Mouse (Mus musculus) limb, embryonic 11.5 days (tissue): ENCODE results near the gene Smyd3. TPM values are rescaled to one million over a fixed set of nuclear protein-coding genes. Genes with fewer than 3 reads are reported as not detected.

Experiments
- ATAC-seq: fragments of 200-750 bp; cut with Nextera tagmentation; 2 replicates; pipeline ENCODE4 v1.8.0; 2017; ENCODE audit warnings: low read depth; ENCODE audit not compliant: insufficient number of reproducible peaks, low FRiP score, low TSS enrichment
- DNase-seq: peaks from one replicate; pipeline ENCODE4 v3.0.0-alpha.2; 2015; ENCODE audit warnings: low spot score
- H3K27ac ChIP-seq: fragments of 300-500 bp; sonication (generic); replicated peaks from 2 replicates; pipeline ENCODE4 v1.5.1; 2014; ENCODE audit warnings: low read depth, mild to moderate bottlenecking, low read length
- H3K27me3 ChIP-seq: fragments of 300-500 bp; sonication (generic); 2 replicates; pipeline ENCODE4 v1.6.1; 2014; ENCODE audit warnings: mild to moderate bottlenecking, low read length, mixed read lengths; ENCODE audit not compliant: control insufficient read depth, insufficient read depth
- H3K36me3 ChIP-seq: fragments of 300-500 bp; sonication (generic); 2 replicates; pipeline ENCODE4 v1.6.1; 2014; ENCODE audit warnings: mild to moderate bottlenecking, low read length, moderate library complexity, mixed read lengths; ENCODE audit not compliant: control insufficient read depth, insufficient read depth
- H3K4me1 ChIP-seq: fragments of 300-500 bp; sonication (generic); 2 replicates; pipeline ENCODE4 v1.6.1; 2014; ENCODE audit warnings: low read length, mixed read lengths; ENCODE audit not compliant: control insufficient read depth, insufficient read depth
- H3K4me2 ChIP-seq: fragments of 300-500 bp; sonication (generic); 2 replicates; pipeline ENCODE4 v1.6.1; 2014; ENCODE audit warnings: low read depth, mild to moderate bottlenecking, moderate library complexity; ENCODE audit not compliant: severe bottlenecking
- H3K4me3 ChIP-seq: fragments of 300-500 bp; sonication (generic); 2 replicates; pipeline ENCODE4 v1.5.1; 2014; ENCODE audit warnings: low read depth, low read length
- H3K9ac ChIP-seq: fragments of 300-500 bp; sonication (generic); 2 replicates; pipeline ENCODE4 v1.6.1; 2014; ENCODE audit warnings: mild to moderate bottlenecking, low read length
- H3K9me3 ChIP-seq: fragments of 300-500 bp; sonication (generic); 2 replicates; pipeline ENCODE4 v1.6.1; 2016; ENCODE audit warnings: low read length; ENCODE audit not compliant: control insufficient read depth
- WGBS: fragments of 180-500 bp; shearing (Covaris S2); extraction: QIAGEN DNeasy Blood & Tissue Kit; methylation state at CpG from one replicate; pipeline ENCODE4 v1.1.7; 2014; 5-methylcytosine and 5-hydroxymethylcytosine counted together
- polyA plus RNA-seq: library from polyadenylated mRNA; unstranded; fragments of >200 nt; fragmentation: Nextera tagmentation; extraction: Ambion mirVana; gene quantifications from 2 replicates; pipeline ENCODE4 v1.2.1, GENCODE M21; 2014

The Smyd3 gene
- polyA plus RNA-seq, 1 experiment from 2014 or later, result 25.6 TPM

DNA sequence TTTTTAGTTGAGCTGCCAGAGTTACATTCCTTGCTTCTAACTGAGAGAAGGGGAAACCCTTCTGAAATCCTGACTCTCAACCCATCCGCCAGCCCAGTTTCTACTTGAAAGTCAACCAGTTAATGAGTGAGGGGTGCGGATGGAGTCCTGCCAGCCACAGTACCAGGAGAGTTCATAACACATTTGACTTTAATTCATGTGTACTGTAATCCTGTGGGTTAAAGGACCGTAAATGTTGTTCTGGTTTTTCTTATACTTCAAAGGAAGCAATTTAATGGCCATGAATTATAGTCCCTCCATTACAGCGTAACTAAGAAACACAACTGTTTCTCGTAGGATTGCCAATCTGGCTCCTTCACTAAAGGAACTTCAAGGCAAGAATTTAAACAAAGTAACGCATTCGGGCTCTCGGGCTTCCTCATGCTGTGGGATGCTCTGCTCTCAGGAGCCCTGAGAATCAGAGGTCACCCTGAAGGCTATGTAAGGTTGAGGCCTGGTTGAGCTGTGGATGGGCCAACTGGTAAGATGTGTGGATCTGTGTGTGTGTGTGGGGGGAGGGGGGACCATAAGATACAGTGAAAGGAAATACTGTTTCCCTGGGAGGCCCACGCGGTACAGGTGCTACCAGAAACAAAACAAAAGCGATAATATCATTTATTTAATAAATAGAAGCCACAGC lies 374.5 kb downstream of the Smyd3 start:
- Histone ChIP-seq H3K4me2 (no peak overlapping the region), H3K4me1 (peaks cover 51% of the 10 kb centered on the region)
- DNase-seq, result peak; percentile 57

DNA sequence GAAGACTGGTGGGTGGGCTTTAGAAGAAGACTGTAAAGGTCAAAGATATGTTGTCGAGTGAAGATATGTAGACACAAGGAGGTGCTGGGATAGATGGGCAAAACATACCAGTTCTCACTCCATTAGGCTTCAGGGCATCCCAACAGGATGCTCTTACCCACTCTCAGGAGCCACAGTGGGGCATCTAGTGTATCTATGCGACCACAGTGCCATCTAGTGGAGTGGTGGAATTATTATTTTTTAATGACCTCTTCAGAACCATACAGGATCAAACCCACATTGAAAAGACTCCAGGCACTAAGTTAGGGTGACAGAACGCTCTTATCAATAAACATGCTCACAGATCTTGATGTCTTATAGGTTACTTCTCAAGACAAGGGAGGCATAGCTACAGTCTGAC lies 375.7 kb downstream of the Smyd3 start:
- DNase-seq (peak; percentile 81), ATAC-seq (peak; percentile 52; the same call in 1 of the 2 replicates)
- WGBS, result 39% methylated on average over 3 of the region's 3 CpGs
- Histone ChIP-seq H3K4me1 (peaks cover 47% of the 10 kb centered on the region), H3K36me3 (no peaks in the 10 kb centered on the region), H3K27ac (no peak overlapping the region), H3K4me3 (no peak overlapping the region), H3K9me3 (no peaks in the 10 kb centered on the region), H3K27me3 (no peaks in the 10 kb centered on the region), H3K9ac (no peak overlapping the region), H3K4me2 (no peak overlapping the region)

More for the DNA sequence above, 374.5 kb downstream of the Smyd3 start:
- ATAC-seq, result peak; percentile 45; the same call in 1 of the 2 replicates
- WGBS, result 19% methylated on average over 11 of the region's 11 CpGs
- Histone ChIP-seq H3K36me3 (no peaks in the 10 kb centered on the region), H3K27me3 (no peaks in the 10 kb centered on the region), H3K9me3 (no peaks in the 10 kb centered on the region), H3K27ac (peak overlapping the region; percentile 82), H3K9ac (no peak overlapping the region), H3K4me3 (no peak overlapping the region)

DNA sequence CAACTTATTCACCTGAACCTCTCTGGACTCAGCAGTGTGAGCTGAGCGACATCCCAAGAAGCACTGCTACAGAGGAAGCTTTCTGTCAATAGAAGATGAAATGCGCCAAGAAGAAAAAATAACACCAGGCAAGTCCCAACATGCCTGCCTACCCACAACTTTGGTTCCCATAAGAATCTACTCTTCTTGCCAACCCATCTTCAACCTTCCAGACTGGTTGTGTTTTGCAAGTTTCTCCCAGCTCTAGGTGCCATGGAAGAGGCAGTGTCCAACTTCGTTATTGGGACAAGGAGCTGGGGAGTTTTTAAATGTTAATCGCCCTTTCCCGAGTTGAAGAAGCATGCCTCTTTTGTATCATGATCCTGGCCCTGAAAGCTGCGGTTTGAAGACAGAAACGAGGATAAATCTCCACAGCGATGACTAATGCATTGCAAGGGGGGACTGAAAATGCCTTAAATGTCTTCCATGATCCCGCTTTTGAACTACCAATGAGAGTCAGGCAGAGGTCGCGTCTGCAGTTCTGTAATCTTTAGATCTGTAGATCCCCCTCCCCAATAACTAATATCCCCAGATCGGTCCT lies 376.7 kb downstream of the Smyd3 start:
- no peak overlapping the region for H3K9ac ChIP-seq
- H3K9me3 ChIP-seq, result no peaks in the 10 kb centered on the region
- no peaks in the 10 kb centered on the region for H3K27me3 ChIP-seq
- peaks cover 47% of the 10 kb centered on the region for H3K4me1 ChIP-seq
- H3K36me3 ChIP-seq, result no peaks in the 10 kb centered on the region
- no peak overlapping the region for H3K4me2 ChIP-seq
- ATAC-seq (no peak), DNase-seq (no peak)
- WGBS, result 66% methylated on average over 12 of the region's 12 CpGs
- H3K27ac ChIP-seq, result no peak overlapping the region
- H3K4me3 ChIP-seq, result no peak overlapping the region

DNA sequence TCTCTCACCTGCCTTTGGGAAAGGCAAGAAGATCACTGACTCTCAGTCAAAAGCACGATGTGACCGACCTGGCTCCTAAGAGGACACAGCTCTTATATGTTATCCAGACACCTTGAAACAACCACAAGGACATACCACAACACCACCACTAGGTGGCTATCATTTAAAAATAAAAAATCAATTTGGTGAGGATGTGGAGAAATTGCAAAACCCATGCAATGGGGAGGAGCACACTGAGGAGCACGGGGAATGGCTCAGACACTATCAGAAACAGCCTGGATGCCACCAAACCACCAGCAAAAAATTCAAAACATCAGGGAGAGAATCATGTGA lies 380.7 kb downstream of the Smyd3 start:
- Histone ChIP-seq H3K4me3 (no peak overlapping the region), H3K4me2 (no peak overlapping the region), H3K27me3 (no peaks in the 10 kb centered on the region), H3K36me3 (no peaks in the 10 kb centered on the region), H3K9ac (no peak overlapping the region), H3K4me1 (peaks cover 18% of the 10 kb centered on the region), H3K27ac (no peak overlapping the region), H3K9me3 (0 out of 2 replicates have a peak, but pooled peaks cover 4% of the 10 kb centered on the region)
- ATAC-seq, result no peak; the same call in 1 of the 2 replicates
- DNase-seq, result no peak
- 64% methylated on average over 3 of the region's 3 CpGs for WGBS

DNA sequence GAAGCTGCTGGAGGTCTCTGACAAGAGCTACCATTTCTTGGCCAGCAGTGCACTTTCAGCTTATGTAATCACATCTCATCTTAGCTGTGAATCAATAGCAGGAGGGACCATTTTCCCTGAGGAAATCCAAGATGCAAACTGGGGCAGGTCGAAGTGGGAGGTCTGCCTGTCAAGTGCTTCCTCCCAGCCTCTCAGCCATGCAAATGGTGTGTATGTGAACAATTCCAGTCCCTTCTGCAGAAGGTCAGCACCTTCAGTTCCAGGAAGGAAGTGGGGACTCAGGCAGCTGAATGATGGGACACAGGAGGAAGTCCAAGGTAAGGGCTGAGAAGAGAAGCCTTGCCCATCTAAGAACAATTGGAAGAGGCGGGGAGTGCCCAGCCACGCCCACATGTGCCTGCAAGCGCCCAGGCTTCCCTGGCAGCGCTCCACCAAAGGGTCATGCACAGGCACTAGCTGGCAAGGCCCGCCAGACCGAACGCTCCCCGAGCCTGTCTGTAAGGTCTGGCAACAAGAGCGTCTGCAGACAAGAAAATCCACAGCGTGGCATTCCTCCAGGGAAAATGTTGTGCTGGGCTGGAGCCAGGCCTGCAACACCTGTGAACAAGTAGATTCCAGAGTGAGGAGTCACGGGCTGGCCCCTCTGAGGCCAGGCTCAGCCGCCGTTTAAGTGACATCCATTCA lies 381.2 kb downstream of the Smyd3 start:
- DNase-seq (peak; percentile 41), ATAC-seq (no peak)
- 0 out of 2 replicates have a peak, but pooled peaks cover 4% of the 10 kb centered on the region for H3K9me3 ChIP-seq
- no peak overlapping the region for H3K9ac ChIP-seq
- no peak overlapping the region for H3K4me2 ChIP-seq
- no peaks in the 10 kb centered on the region for H3K36me3 ChIP-seq
- no peak overlapping the region for H3K4me3 ChIP-seq
- no peaks in the 10 kb centered on the region for H3K27me3 ChIP-seq
- H3K4me1 ChIP-seq, result peaks cover 16% of the 10 kb centered on the region
- 52% methylated on average over 14 of the region's 14 CpGs for WGBS
- H3K27ac ChIP-seq, result no peak overlapping the region; the same call in 1 of the 2 replicates

DNA sequence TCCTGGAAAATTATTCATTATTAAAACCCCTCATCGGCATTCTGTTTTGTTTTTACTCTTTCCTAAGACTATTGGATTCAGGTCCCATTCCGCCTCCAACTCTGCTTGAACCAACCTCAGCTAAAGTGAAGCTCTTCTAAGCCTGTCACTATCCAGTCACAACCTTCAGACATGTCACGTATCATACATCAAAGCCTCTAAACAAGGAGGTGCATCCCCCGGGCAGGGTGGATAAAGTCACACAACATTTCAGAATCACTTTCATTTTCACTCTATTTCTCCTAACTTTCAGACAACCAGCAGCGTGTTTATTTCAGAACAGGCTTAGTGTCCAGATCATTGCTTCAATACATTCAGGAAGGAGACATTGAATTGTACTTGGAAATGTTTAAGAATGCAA lies 387.8 kb downstream of the Smyd3 start:
- no peaks in the 10 kb centered on the region for H3K27me3 ChIP-seq
- WGBS, result 93% methylated on average over 5 of the region's 5 CpGs
- DNase-seq (no peak), ATAC-seq (no peak)
- H3K36me3 ChIP-seq, result no peaks in the 10 kb centered on the region
- no peak overlapping the region for H3K4me2 ChIP-seq
- no peak overlapping the region for H3K27ac ChIP-seq
- no peak overlapping the region for H3K4me3 ChIP-seq
- 0 out of 2 replicates have a peak, but pooled peaks cover 4% of the 10 kb centered on the region for H3K9me3 ChIP-seq
- no peak overlapping the region for H3K9ac ChIP-seq
- H3K4me1 ChIP-seq, result no peaks in the 10 kb centered on the region

DNA sequence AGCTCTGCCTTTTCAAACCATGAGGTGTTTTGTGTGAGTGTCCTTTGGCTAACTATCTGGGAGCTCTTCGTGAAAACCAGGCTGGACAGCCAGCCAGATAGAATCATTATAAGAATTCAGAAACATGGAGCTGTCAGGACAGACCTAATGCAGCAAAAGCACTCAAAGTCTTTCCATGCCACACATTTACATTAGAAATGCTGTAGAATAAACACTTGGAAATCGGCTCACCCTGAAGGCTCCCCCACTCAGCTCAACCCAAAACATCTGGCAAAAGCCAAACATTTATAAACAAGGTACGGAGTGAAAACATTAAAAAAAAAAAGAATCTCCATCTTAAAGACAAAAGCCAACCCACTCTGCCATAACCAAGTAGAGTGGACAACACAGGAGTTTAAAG lies 391.6 kb downstream of the Smyd3 start:
- Histone ChIP-seq H3K9me3 (no peaks in the 10 kb centered on the region), H3K4me3 (no peak overlapping the region), H3K4me2 (no peak overlapping the region), H3K36me3 (no peaks in the 10 kb centered on the region), H3K27ac (no peak overlapping the region), H3K4me1 (no peaks in the 10 kb centered on the region), H3K9ac (no peak overlapping the region), H3K27me3 (no peaks in the 10 kb centered on the region)
- no peak for DNase-seq
- 74% methylated on average over 3 of the region's 3 CpGs for WGBS
- ATAC-seq, result no peak

DNA sequence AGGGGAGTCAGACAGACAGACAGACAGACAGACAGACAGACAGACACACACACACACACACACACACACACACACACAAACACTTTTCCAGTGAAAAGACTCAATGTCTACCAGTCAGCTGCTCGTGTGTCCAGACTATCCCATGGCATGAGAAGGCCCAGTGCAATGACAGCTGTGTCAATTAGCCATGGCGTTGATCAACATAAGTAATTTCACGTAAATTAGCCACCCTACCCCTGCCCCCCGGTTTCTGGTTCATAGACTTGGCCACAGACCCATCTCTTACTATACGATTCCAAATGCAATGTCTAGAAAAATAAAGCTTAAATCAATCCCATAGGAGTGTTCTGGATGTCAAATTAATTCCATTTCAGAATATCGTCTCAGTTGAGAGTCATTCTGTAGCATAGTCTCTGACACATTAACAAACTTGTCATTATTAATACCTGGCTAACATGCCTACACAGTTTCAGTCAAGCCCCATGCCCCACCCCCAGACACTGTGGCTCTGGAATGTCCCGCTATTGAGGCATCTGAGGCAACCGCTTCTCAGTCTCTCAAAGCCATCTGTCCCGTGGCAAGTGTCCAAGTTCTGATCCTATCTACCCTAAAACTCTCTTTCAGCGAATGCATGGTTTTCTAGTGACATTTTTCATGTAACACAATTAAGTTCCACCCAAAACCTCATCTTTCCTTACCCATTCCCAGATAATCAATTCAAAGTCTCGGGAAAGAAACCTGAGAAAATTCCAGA lies 395.2 kb downstream of the Smyd3 start:
- H3K27ac ChIP-seq, result no peak overlapping the region

More for the DNA sequence above, 395.2 kb downstream of the Smyd3 start:
- Histone ChIP-seq H3K9ac (no peak overlapping the region), H3K4me3 (no peak overlapping the region), H3K27me3 (no peaks in the 10 kb centered on the region), H3K4me2 (no peak overlapping the region), H3K4me1 (0 out of 2 replicates have a peak, but pooled peaks cover 2% of the 10 kb centered on the region), H3K36me3 (no peaks in the 10 kb centered on the region), H3K9me3 (no peaks in the 10 kb centered on the region)
- WGBS, result 87% methylated on average over 11 of the region's 11 CpGs
- DNase-seq (no peak), ATAC-seq (no peak)
